Mouse (Mus musculus) limb, embryonic 11.5 days (tissue): ENCODE results near the gene Cct4. TPM values are rescaled to one million over a fixed set of nuclear protein-coding genes. Genes with fewer than 3 reads are reported as not detected.
A peak's percentile ranks its signal among the peaks of the same experiment; 100 is the strongest.

ENCODE experiments used
- ATAC-seq: fragments of 200-750 bp; cut with Nextera tagmentation; 2 replicates; pipeline ENCODE4 v1.8.0; 2017; ENCODE audit warnings: low read depth; ENCODE audit not compliant: insufficient number of reproducible peaks, low FRiP score, low TSS enrichment
- DNase-seq: peaks from one replicate; pipeline ENCODE4 v3.0.0-alpha.2; 2015; ENCODE audit warnings: low spot score
- H3K27ac ChIP-seq: fragments of 300-500 bp; sonication (generic); replicated peaks from 2 replicates; pipeline ENCODE4 v1.5.1; 2014; ENCODE audit warnings: low read depth, mild to moderate bottlenecking, low read length
- H3K27me3 ChIP-seq: fragments of 300-500 bp; sonication (generic); 2 replicates; pipeline ENCODE4 v1.6.1; 2014; ENCODE audit warnings: mild to moderate bottlenecking, low read length, mixed read lengths; ENCODE audit not compliant: control insufficient read depth, insufficient read depth
- H3K36me3 ChIP-seq: fragments of 300-500 bp; sonication (generic); 2 replicates; pipeline ENCODE4 v1.6.1; 2014; ENCODE audit warnings: mild to moderate bottlenecking, low read length, moderate library complexity, mixed read lengths; ENCODE audit not compliant: control insufficient read depth, insufficient read depth
- H3K4me1 ChIP-seq: fragments of 300-500 bp; sonication (generic); 2 replicates; pipeline ENCODE4 v1.6.1; 2014; ENCODE audit warnings: low read length, mixed read lengths; ENCODE audit not compliant: control insufficient read depth, insufficient read depth
- H3K4me2 ChIP-seq: fragments of 300-500 bp; sonication (generic); 2 replicates; pipeline ENCODE4 v1.6.1; 2014; ENCODE audit warnings: low read depth, mild to moderate bottlenecking, moderate library complexity; ENCODE audit not compliant: severe bottlenecking
- H3K4me3 ChIP-seq: fragments of 300-500 bp; sonication (generic); 2 replicates; pipeline ENCODE4 v1.5.1; 2014; ENCODE audit warnings: low read depth, low read length
- H3K9ac ChIP-seq: fragments of 300-500 bp; sonication (generic); 2 replicates; pipeline ENCODE4 v1.6.1; 2014; ENCODE audit warnings: mild to moderate bottlenecking, low read length
- H3K9me3 ChIP-seq: fragments of 300-500 bp; sonication (generic); 2 replicates; pipeline ENCODE4 v1.6.1; 2016; ENCODE audit warnings: low read length; ENCODE audit not compliant: control insufficient read depth
- WGBS: fragments of 180-500 bp; shearing (Covaris S2); extraction: QIAGEN DNeasy Blood & Tissue Kit; methylation state at CpG from one replicate; pipeline ENCODE4 v1.1.7; 2014; 5-methylcytosine and 5-hydroxymethylcytosine counted together
- polyA plus RNA-seq: library from polyadenylated mRNA; unstranded; fragments of >200 nt; fragmentation: Nextera tagmentation; extraction: Ambion mirVana; gene quantifications from 2 replicates; pipeline ENCODE4 v1.2.1, GENCODE M21; 2014

The Cct4 gene
- polyA plus RNA-seq = 409 and 417 TPM in 2 replicates

GRCm38 (mm10) chr11:22990393-22991126 lies at the start of gene Cct4:
TSS of gene Cct4 (plus strand) at chr11:22990519.
- peak; percentile 98 for ATAC-seq

GRCm38 (mm10) chr11:22949101-22949500 lies 41.2 kb upstream of the Cct4 start:
- Histone ChIP-seq H3K4me2 (no peak overlapping the region), H3K4me1 (no peaks in the 10 kb centered on the region), H3K4me3 (no peak overlapping the region), H3K27me3 (no peaks in the 10 kb centered on the region), H3K27ac (no peak overlapping the region), H3K9me3 (no peaks in the 10 kb centered on the region), H3K9ac (no peak overlapping the region), H3K36me3 (no peaks in the 10 kb centered on the region)
- 81% methylated on average over 1 of the region's 1 CpGs for WGBS
- DNase-seq (no peak), ATAC-seq (no peak)

More at GRCm38 (mm10) chr11:22990393-22991126, at the start of gene Cct4:
- Histone ChIP-seq H3K9me3 (no peaks in the 10 kb centered on the region), H3K4me2 (peak within 1 kb of the TSS; percentile 92), H3K27ac (peak within 1 kb of the TSS; percentile 81), H3K9ac (peak within 1 kb of the TSS; percentile 76), H3K4me1 (peaks cover 9% of the 10 kb centered on the region), H3K4me3 (peak within 1 kb of the TSS; percentile 63), H3K27me3 (no peaks in the 10 kb centered on the region), H3K36me3 (peaks cover 2% of the 10 kb centered on the region; the same call in 1 of the 2 replicates)
- WGBS = under 1% methylated on average over 66 of the region's 66 CpGs
- DNase-seq = peak; percentile 94

GRCm38 (mm10) chr11:22950131-22950530 lies 40.2 kb upstream of the Cct4 start:
- H3K4me2 ChIP-seq = no peak overlapping the region
- H3K27me3 ChIP-seq = no peaks in the 10 kb centered on the region
- 0 out of 2 replicates have a peak, but pooled peaks cover 2% of the 10 kb centered on the region for H3K36me3 ChIP-seq
- no peak overlapping the region for H3K4me3 ChIP-seq
- DNase-seq (no peak), ATAC-seq (no peak)
- no peaks in the 10 kb centered on the region for H3K9me3 ChIP-seq
- H3K4me1 ChIP-seq = no peaks in the 10 kb centered on the region
- H3K27ac ChIP-seq = no peak overlapping the region
- no peak overlapping the region for H3K9ac ChIP-seq
- 95% methylated on average over 6 of the region's 6 CpGs for WGBS

DNA sequence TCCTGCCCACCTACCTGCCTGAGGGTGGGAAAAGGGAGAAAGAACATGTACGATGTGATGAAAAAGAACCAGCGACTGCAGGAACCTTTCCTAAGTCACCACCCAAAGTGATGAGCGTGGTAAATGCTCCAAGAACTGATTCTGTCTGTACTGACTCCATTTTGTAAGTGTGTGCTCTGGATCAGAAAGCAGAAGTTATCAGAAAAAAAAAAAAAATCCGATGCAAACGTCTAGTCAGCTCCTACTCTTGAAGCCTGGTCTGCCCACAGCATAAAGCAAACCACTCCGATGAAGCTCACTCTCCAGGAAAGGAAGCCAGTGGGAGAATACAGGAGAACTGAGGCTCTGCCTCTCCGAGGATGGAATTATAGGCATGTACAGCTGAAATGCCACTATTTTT lies 37.7 kb upstream of the Cct4 start:
- Histone ChIP-seq H3K9ac (no peak overlapping the region), H3K4me3 (no peak overlapping the region), H3K4me1 (no peaks in the 10 kb centered on the region), H3K27me3 (no peaks in the 10 kb centered on the region), H3K36me3 (0 out of 2 replicates have a peak, but pooled peaks cover 2% of the 10 kb centered on the region), H3K9me3 (no peaks in the 10 kb centered on the region), H3K27ac (no peak overlapping the region), H3K4me2 (no peak overlapping the region)
- WGBS = 88% methylated on average over 7 of the region's 7 CpGs
- no peak for DNase-seq
- ATAC-seq = no peak

DNA sequence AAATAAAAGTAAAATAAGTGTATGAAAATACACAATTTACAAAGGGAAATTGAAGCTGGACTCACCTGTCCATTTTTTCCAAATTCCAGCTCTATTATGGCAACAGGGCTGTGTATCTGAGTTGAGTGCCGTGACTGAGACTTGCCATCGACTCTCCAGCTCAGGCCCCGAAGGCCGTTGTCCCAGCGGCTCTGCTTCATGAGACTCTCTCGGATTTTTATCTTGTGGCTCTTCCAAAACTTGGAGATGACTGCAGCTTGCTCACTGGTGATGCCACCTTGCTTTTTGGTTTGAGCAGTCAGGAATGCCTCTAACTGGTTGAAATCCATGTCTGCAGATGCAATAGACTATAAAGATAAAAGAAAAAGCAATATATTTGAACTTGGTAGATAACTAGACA lies 34.0 kb upstream of the Cct4 start:
- 0 out of 2 replicates have a peak, but pooled peaks cover 2% of the 10 kb centered on the region for H3K36me3 ChIP-seq
- H3K9me3 ChIP-seq = no peaks in the 10 kb centered on the region
- DNase-seq (no peak), ATAC-seq (no peak)
- H3K4me3 ChIP-seq = no peak overlapping the region
- H3K4me1 ChIP-seq = no peaks in the 10 kb centered on the region
- WGBS = 95% methylated on average over 6 of the region's 6 CpGs
- H3K27me3 ChIP-seq = no peaks in the 10 kb centered on the region
- no peak overlapping the region for H3K27ac ChIP-seq
- no peak overlapping the region for H3K4me2 ChIP-seq
- H3K9ac ChIP-seq = no peak overlapping the region

DNA sequence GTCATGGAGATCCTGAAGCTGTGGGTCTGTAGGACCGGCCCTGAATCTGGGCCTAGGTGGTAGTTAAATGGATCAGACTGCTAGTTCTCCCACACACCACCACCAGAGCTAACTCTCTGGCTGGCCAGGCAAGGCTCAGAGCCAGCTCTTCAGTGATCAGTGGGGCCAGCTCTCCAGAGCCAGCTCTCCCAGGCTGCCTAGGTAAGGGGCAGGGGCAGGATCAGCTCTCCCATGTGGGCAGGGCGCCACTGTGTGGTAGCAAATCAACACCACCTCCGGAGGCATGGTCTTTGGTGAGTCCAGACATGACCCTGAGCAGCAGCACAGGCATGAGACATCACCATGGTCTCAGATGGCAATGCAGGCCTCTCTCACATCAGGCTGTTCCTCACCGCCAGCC lies 33.5 kb upstream of the Cct4 start:
- no peak for DNase-seq
- H3K36me3 ChIP-seq = 0 out of 2 replicates have a peak, but pooled peaks cover 2% of the 10 kb centered on the region

DNA sequence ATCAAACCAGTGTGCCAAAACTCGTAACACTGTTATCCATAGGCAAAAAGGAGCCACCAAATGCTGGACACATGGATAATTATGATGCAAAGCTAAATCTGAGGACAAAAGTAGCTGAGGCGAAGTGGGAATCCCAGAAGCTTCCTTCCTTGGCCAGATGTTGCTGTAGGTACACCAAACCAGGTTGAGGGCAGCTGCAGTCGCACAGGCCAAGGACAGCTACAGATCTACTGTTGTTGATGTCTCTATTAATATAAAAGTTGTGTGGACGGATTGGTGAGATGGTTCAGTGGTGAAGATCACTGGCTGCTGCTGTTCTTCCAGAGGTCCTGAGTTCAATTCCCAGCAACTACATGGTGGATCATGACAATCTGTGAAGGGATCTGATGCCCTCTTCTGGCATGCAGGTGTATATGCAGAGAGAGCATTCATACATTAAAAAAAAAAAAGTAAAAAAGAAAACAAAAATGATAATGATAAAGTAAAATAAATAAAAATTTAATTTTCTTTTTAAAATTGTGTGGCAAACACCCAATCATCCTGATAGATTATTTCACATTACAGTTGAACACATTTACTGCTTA lies 32.4 kb upstream of the Cct4 start:
- Histone ChIP-seq H3K4me2 (no peak overlapping the region), H3K4me1 (no peaks in the 10 kb centered on the region), H3K9me3 (no peaks in the 10 kb centered on the region), H3K27me3 (no peaks in the 10 kb centered on the region), H3K9ac (no peak overlapping the region), H3K4me3 (no peak overlapping the region), H3K36me3 (0 out of 2 replicates have a peak, but pooled peaks cover 2% of the 10 kb centered on the region), H3K27ac (no peak overlapping the region)
- ATAC-seq = no peak
- no peak for DNase-seq
- 89% methylated on average over 4 of the region's 4 CpGs for WGBS

More for the DNA sequence above, 33.5 kb upstream of the Cct4 start:
- H3K4me1 ChIP-seq = no peaks in the 10 kb centered on the region
- WGBS = 70% methylated on average over 4 of the region's 4 CpGs
- no peak overlapping the region for H3K4me2 ChIP-seq
- no peak overlapping the region for H3K4me3 ChIP-seq
- no peaks in the 10 kb centered on the region for H3K9me3 ChIP-seq
- no peak overlapping the region for H3K27ac ChIP-seq
- ATAC-seq = no peak
- no peak overlapping the region for H3K9ac ChIP-seq
- H3K27me3 ChIP-seq = no peaks in the 10 kb centered on the region

GRCm38 (mm10) chr11:22962101-22962500 lies 28.2 kb upstream of the Cct4 start:
- 79% methylated on average over 1 of the region's 1 CpGs for WGBS
- Histone ChIP-seq H3K27me3 (no peaks in the 10 kb centered on the region), H3K4me3 (no peak overlapping the region), H3K4me2 (no peak overlapping the region), H3K4me1 (no peaks in the 10 kb centered on the region), H3K9me3 (no peaks in the 10 kb centered on the region), H3K36me3 (no peaks in the 10 kb centered on the region; the same call in 1 of the 2 replicates), H3K9ac (no peak overlapping the region), H3K27ac (no peak overlapping the region)
- ATAC-seq = no peak
- no peak for DNase-seq
